Mouse (Mus musculus) kidney, embryonic 15.5 days (tissue): Measurements from ENCODE around the gene Grm3. TPM values are rescaled to one million over a fixed set of nuclear protein-coding genes. Genes with fewer than 3 reads are reported as not detected.

ENCODE experiments used
- ATAC-seq: fragments of 200-750 bp; cut with Nextera tagmentation; replicated peaks from 2 replicates; pipeline ENCODE4 v1.8.0; 2017; ENCODE audit warnings: moderate TSS enrichment; ENCODE audit not compliant: low FRiP score
- H3K27ac ChIP-seq: fragments of 300-500 bp; sonication (generic); 2 replicates; pipeline ENCODE4 v1.5.1; 2015; ENCODE audit warnings: mild to moderate bottlenecking, inconsistent platforms
- H3K27me3 ChIP-seq: fragments of 300-500 bp; sonication (generic); 2 replicates; pipeline ENCODE4 v1.6.1; 2015; ENCODE audit warnings: inconsistent platforms
- H3K36me3 ChIP-seq: fragments of 300-500 bp; sonication (generic); 2 replicates; pipeline ENCODE4 v1.6.1; 2015; ENCODE audit warnings: inconsistent platforms
- H3K4me1 ChIP-seq: fragments of 300-500 bp; sonication (generic); 2 replicates; pipeline ENCODE4 v1.6.1; 2015; ENCODE audit warnings: inconsistent platforms
- H3K4me2 ChIP-seq: fragments of 300-500 bp; sonication (generic); 2 replicates; pipeline ENCODE4 v1.6.1; 2015; ENCODE audit warnings: moderate library complexity, mild to moderate bottlenecking, inconsistent platforms
- H3K4me3 ChIP-seq: fragments of 300-500 bp; sonication (generic); replicated peaks from 2 replicates; pipeline ENCODE4 v1.5.1; 2015; ENCODE audit warnings: mild to moderate bottlenecking, inconsistent platforms
- H3K9ac ChIP-seq: fragments of 300-500 bp; sonication (generic); 2 replicates; pipeline ENCODE4 v1.6.1; 2015; ENCODE audit warnings: mild to moderate bottlenecking, inconsistent platforms
- H3K9me3 ChIP-seq: fragments of 300-500 bp; sonication (generic); replicated peaks from 2 replicates; pipeline ENCODE4 v1.6.1; 2016; ENCODE audit warnings: inconsistent platforms
- WGBS: fragments of 180-500 bp; shearing (Covaris S2); methylation state at CpG from one replicate; pipeline ENCODE4 v1.1.7; 2015; ENCODE audit warnings: mixed read lengths; 5-methylcytosine and 5-hydroxymethylcytosine counted together
- polyA plus RNA-seq: library from polyadenylated mRNA; unstranded; fragments of >200 nt; fragmentation: Nextera tagmentation; extraction: Ambion mirVana; gene quantifications from 2 replicates; pipeline ENCODE4 v1.2.1, GENCODE M21; 2015

Grm3 gene
- polyA plus RNA-seq: 0.55 and 0.77 TPM in 2 replicates

- peaks cover 18% of the 10 kb centered on the region for H3K4me1 ChIP-seq
- peak within 1 kb of the TSS; percentile 83 for H3K4me2 ChIP-seq
- H3K9ac ChIP-seq: peak within 1 kb of the TSS; percentile 21; the same call in 1 of the 2 replicates
- under 1% methylated on average over 25 of the region's 25 CpGs for WGBS
- H3K36me3 ChIP-seq: no peaks in the 10 kb centered on the region
- ATAC-seq: peak; percentile 72
- no peak within 1 kb of the TSS for H3K27ac ChIP-seq
- peaks cover 32% of the 10 kb centered on the region for H3K27me3 ChIP-seq
- H3K9me3 ChIP-seq: no peaks in the 10 kb centered on the region
- peak within 1 kb of the TSS; percentile 49 for H3K4me3 ChIP-seq
Observed at GRCm38 (mm10) chr5:9724956-9725600, at the start of gene Grm3. TSS of gene Grm3 (minus strand) at chr5:9725170.

- no peaks in the 10 kb centered on the region for H3K27me3 ChIP-seq
- WGBS: 76% methylated on average over 2 of the region's 2 CpGs
Observed at GRCm38 (mm10) chr5:9755751-9756150, 30.8 kb upstream of the Grm3 start.

GRCm38 (mm10) chr5:9748184-9748583 lies 23.2 kb upstream of the Grm3 start:
- Histone ChIP-seq H3K9ac (no peak overlapping the region), H3K4me3 (no peak overlapping the region), H3K36me3 (no peaks in the 10 kb centered on the region), H3K4me1 (no peaks in the 10 kb centered on the region), H3K27ac (no peak overlapping the region), H3K4me2 (no peak overlapping the region), H3K27me3 (no peaks in the 10 kb centered on the region), H3K9me3 (no peaks in the 10 kb centered on the region)
- ATAC-seq: no peak
- 77% methylated on average over 5 of the region's 5 CpGs for WGBS

More at GRCm38 (mm10) chr5:9755751-9756150, 30.8 kb upstream of the Grm3 start:
- no peaks in the 10 kb centered on the region for H3K4me1 ChIP-seq
- no peak overlapping the region for H3K4me3 ChIP-seq
- H3K9ac ChIP-seq: no peak overlapping the region
- no peaks in the 10 kb centered on the region for H3K36me3 ChIP-seq
- no peak overlapping the region for H3K4me2 ChIP-seq
- no peak overlapping the region for H3K27ac ChIP-seq
- no peaks in the 10 kb centered on the region for H3K9me3 ChIP-seq
- ATAC-seq: no peak

- H3K27me3 ChIP-seq: no peaks in the 10 kb centered on the region
- no peak for ATAC-seq
- no peaks in the 10 kb centered on the region for H3K4me1 ChIP-seq
- H3K9me3 ChIP-seq: no peaks in the 10 kb centered on the region
- no peak overlapping the region for H3K4me3 ChIP-seq
- H3K4me2 ChIP-seq: no peak overlapping the region
- 90% methylated on average over 5 of the region's 5 CpGs for WGBS
- no peaks in the 10 kb centered on the region for H3K36me3 ChIP-seq
- H3K27ac ChIP-seq: no peak overlapping the region
- no peak overlapping the region for H3K9ac ChIP-seq
Observed at GRCm38 (mm10) chr5:9744120-9744519, 19.1 kb upstream of the Grm3 start.

GRCm38 (mm10) chr5:9725601-9726268 lies 765 bp upstream of the Grm3 start:
- peaks cover 18% of the 10 kb centered on the region for H3K4me1 ChIP-seq
- peak; percentile 95 for ATAC-seq
- peaks cover 32% of the 10 kb centered on the region for H3K27me3 ChIP-seq
- no peaks in the 10 kb centered on the region for H3K9me3 ChIP-seq
- peak overlapping the region; percentile 49 for H3K4me3 ChIP-seq
- peak overlapping the region; percentile 83 for H3K4me2 ChIP-seq
- under 1% methylated on average over 22 of the region's 22 CpGs for WGBS
- H3K36me3 ChIP-seq: no peaks in the 10 kb centered on the region
- no peak overlapping the region for H3K27ac ChIP-seq
- peak overlapping the region; percentile 21; the same call in 1 of the 2 replicates for H3K9ac ChIP-seq

- H3K27me3 ChIP-seq: peaks cover 32% of the 10 kb centered on the region
- no peaks in the 10 kb centered on the region for H3K36me3 ChIP-seq
- H3K4me1 ChIP-seq: peaks cover 18% of the 10 kb centered on the region
- WGBS: 11% methylated on average over 13 of the region's 13 CpGs
- peak overlapping the region; percentile 49 for H3K4me3 ChIP-seq
- no peak overlapping the region for H3K27ac ChIP-seq
- H3K4me2 ChIP-seq: peak overlapping the region; percentile 83
- H3K9me3 ChIP-seq: no peaks in the 10 kb centered on the region
- H3K9ac ChIP-seq: no peak overlapping the region
- ATAC-seq: no peak
Observed at GRCm38 (mm10) chr5:9724287-9724955, 549 bp downstream of the Grm3 start.

GRCm38 (mm10) chr5:9721136-9721535 lies 3.8 kb downstream of the Grm3 start:
- H3K27me3 ChIP-seq: peaks cover 27% of the 10 kb centered on the region
- no peak overlapping the region for H3K27ac ChIP-seq
- H3K36me3 ChIP-seq: no peaks in the 10 kb centered on the region
- no peak for ATAC-seq
- no peaks in the 10 kb centered on the region for H3K9me3 ChIP-seq
- peaks cover 18% of the 10 kb centered on the region for H3K4me1 ChIP-seq
- H3K4me3 ChIP-seq: no peak overlapping the region
- no peak overlapping the region for H3K4me2 ChIP-seq
- no peak overlapping the region for H3K9ac ChIP-seq

- no peaks in the 10 kb centered on the region for H3K27me3 ChIP-seq
- no peak overlapping the region for H3K9ac ChIP-seq
- no peaks in the 10 kb centered on the region for H3K9me3 ChIP-seq
- 88% methylated on average over 5 of the region's 5 CpGs for WGBS
- H3K4me3 ChIP-seq: no peak overlapping the region
- H3K4me1 ChIP-seq: no peaks in the 10 kb centered on the region
- ATAC-seq: no peak
- H3K36me3 ChIP-seq: no peaks in the 10 kb centered on the region
- no peak overlapping the region for H3K4me2 ChIP-seq
- no peak overlapping the region for H3K27ac ChIP-seq
Observed at GRCm38 (mm10) chr5:9716295-9716694, 8.7 kb downstream of the Grm3 start.

- Histone ChIP-seq H3K4me1 (no peaks in the 10 kb centered on the region), H3K36me3 (no peaks in the 10 kb centered on the region), H3K9ac (no peak overlapping the region), H3K4me3 (no peak overlapping the region), H3K4me2 (no peak overlapping the region), H3K27ac (no peak overlapping the region), H3K9me3 (no peaks in the 10 kb centered on the region), H3K27me3 (no peaks in the 10 kb centered on the region)
- ATAC-seq: no peak
- WGBS: 95% methylated on average over 1 of the region's 1 CpGs
Observed at GRCm38 (mm10) chr5:9707096-9707495, 17.9 kb downstream of the Grm3 start.

GRCm38 (mm10) chr5:9703385-9704009 lies 21.5 kb downstream of the Grm3 start:
- Histone ChIP-seq H3K27ac (no peak overlapping the region), H3K36me3 (no peaks in the 10 kb centered on the region), H3K4me2 (no peak overlapping the region), H3K4me1 (no peaks in the 10 kb centered on the region), H3K9me3 (no peaks in the 10 kb centered on the region), H3K9ac (no peak overlapping the region), H3K4me3 (no peak overlapping the region), H3K27me3 (no peaks in the 10 kb centered on the region)
- WGBS: 62% methylated on average over 3 of the region's 3 CpGs
- no peak for ATAC-seq

GRCm38 (mm10) chr5:9702656-9703384 lies 22.1 kb downstream of the Grm3 start:
- Histone ChIP-seq H3K4me3 (no peak overlapping the region), H3K36me3 (no peaks in the 10 kb centered on the region), H3K4me2 (no peak overlapping the region), H3K9me3 (no peaks in the 10 kb centered on the region), H3K27me3 (no peaks in the 10 kb centered on the region), H3K4me1 (no peaks in the 10 kb centered on the region), H3K9ac (no peak overlapping the region), H3K27ac (no peak overlapping the region)
- ATAC-seq: no peak
- WGBS: 23% methylated on average over 3 of the region's 3 CpGs
